Comparison of ENCODE assay signal across 25 mouse cellular contexts in the genomic region with DNA sequence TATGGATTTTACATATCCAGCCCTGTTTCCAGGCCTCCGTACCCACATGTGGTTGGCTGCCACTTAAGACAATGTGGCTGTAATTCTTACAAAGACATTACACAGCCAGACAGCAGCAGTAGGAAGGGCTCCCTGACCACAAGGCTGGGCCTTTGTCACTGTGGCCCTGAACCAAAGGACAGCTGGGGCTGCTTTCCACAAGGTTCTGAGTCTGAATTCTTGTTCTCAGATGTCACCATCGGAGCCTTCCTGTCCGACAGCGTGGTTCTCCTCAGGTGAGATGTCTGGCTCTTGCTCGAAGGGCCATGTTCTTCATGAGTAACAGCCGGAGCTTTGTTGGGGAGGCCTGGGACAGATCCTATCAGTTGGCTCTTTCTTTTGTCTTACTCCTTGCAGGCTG.
A peak's percentile ranks its signal among the peaks of the same experiment; 100 is the strongest.
DNase-seq lines count a peak whose midpoint lies in the region; ATAC-seq and TF ChIP-seq lines count a peak whose summit lies in the region.
"Had no signal": no experiment of that assay in that cellular context is flagged by ENCODE, and none has a peak within 500 bp of the region (broad histone marks: within the 10 kb centered on the region; RNA-seq: fewer than 3 reads in every experiment).

No protein-coding gene starts in this region.

- H3K27ac ChIP-seq in lung, embryonic 14.5 days (ENCODE audit: low read depth) = peak overlapping the region; percentile 67
- H3K27ac ChIP-seq in limb, embryonic 10.5 days = peak overlapping the region; percentile 58
- H3K27ac ChIP-seq in hindbrain, embryonic 13.5 days = no peak overlapping the region
- H3K27ac ChIP-seq: embryonic facial prominence, embryonic 12.5 days; heart, adult 2 months; heart, embryonic 13.5 days; hindbrain, embryonic 12.5 days; macrophage had no signal

- H3K27me3 ChIP-seq in lung, embryonic 14.5 days (ENCODE audit: insufficient read depth, low read length) = no peaks in the 10 kb centered on the region
- H3K27me3 ChIP-seq in limb, embryonic 10.5 days (ENCODE audit: low read depth, poor library complexity, severe bottlenecking) = no peaks in the 10 kb centered on the region
- H3K27me3 ChIP-seq in hindbrain, embryonic 13.5 days = no peaks in the 10 kb centered on the region
- H3K27me3 ChIP-seq: embryonic facial prominence, embryonic 12.5 days; heart, embryonic 13.5 days; hindbrain, embryonic 12.5 days had no signal

- WGBS in lung, embryonic 14.5 days = 79% methylated on average over 6 of the region's 6 CpGs
- WGBS in limb, embryonic 10.5 days = 90% methylated on average over 6 of the region's 6 CpGs
- 77% methylated on average over 6 of the region's 6 CpGs for WGBS in hindbrain, embryonic 13.5 days

- H3K4me2 ChIP-seq in lung, embryonic 14.5 days = no peak overlapping the region
- no peak overlapping the region for H3K4me2 ChIP-seq in hindbrain, embryonic 13.5 days
- H3K4me2 ChIP-seq: embryonic facial prominence, embryonic 12.5 days; heart, embryonic 13.5 days; hindbrain, embryonic 12.5 days had no signal

- H3K4me1 ChIP-seq in lung, embryonic 14.5 days (ENCODE audit: insufficient read depth) = peaks cover 32% of the 10 kb centered on the region
- H3K4me1 ChIP-seq in limb, embryonic 10.5 days = peaks cover 40% of the 10 kb centered on the region
- H3K4me1 ChIP-seq in hindbrain, embryonic 13.5 days (replicated peaks) = peaks cover 14% of the 10 kb centered on the region

- H3K36me3 ChIP-seq in lung, embryonic 14.5 days (ENCODE audit: insufficient read depth) = peaks cover 12% of the 10 kb centered on the region; the same call in 1 of the 2 replicates
- H3K36me3 ChIP-seq in limb, embryonic 10.5 days = peaks cover 17% of the 10 kb centered on the region
- H3K36me3 ChIP-seq in hindbrain, embryonic 13.5 days = no peaks in the 10 kb centered on the region
- H3K36me3 ChIP-seq: hindbrain, embryonic 12.5 days had no signal

- no peak for TF ChIP-seq CTCF in lung, embryonic 14.5 days (IDR thresholded peaks at IDR 0.05; ENCODE audit: low read depth)

- DNase-seq in adrenal gland, adult (ENCODE audit: inconsistent age in 2 of 2, low spot score in 1 of 2) = peak; percentile 55 to 76
- no peak for DNase-seq in adrenal gland, adult 18-20 months (ENCODE audit: low spot score in 2 of 2)
- DNase-seq in lung, embryonic 14.5 days = peak; percentile 37
- DNase-seq in lung, postnatal 36 days = no peak
- peak; percentile 39 for DNase-seq in adrenal gland, postnatal 25 days
- DNase-seq in limb, embryonic 10.5 days (ENCODE audit: low spot score) = no peak
- DNase-seq: cerebellum, adult 11 months; cerebellum, adult 9-11 months; gastrocnemius, postnatal 14 days; heart, adult 2 months; kidney, adult 11 months; kidney, postnatal 10 days; left cerebral cortex, postnatal 4 days; liver; liver, postnatal 0 days; right cerebral cortex, adult 18-20 months; right cerebral cortex, postnatal 4 days; thymus, adult 18-20 months; thymus, postnatal 36 days had no signal

- no peaks in the 10 kb centered on the region for H3K9me3 ChIP-seq in lung, embryonic 14.5 days (ENCODE audit: low read depth, low read length)
- no peaks in the 10 kb centered on the region for H3K9me3 ChIP-seq in limb, embryonic 10.5 days (replicated peaks)
- no peaks in the 10 kb centered on the region for H3K9me3 ChIP-seq in hindbrain, embryonic 13.5 days
- H3K9me3 ChIP-seq: embryonic facial prominence, embryonic 12.5 days; heart, embryonic 13.5 days; hindbrain, embryonic 12.5 days had no signal

- H3K4me3 ChIP-seq in lung, embryonic 14.5 days (ENCODE audit: low read depth, low read length) = no peak overlapping the region
- H3K4me3 ChIP-seq in limb, embryonic 10.5 days = no peak overlapping the region
- H3K4me3 ChIP-seq in hindbrain, embryonic 13.5 days = no peak overlapping the region
- H3K4me3 ChIP-seq: embryonic facial prominence, embryonic 12.5 days; heart, adult 2 months; heart, embryonic 13.5 days; hindbrain, embryonic 12.5 days had no signal

- ATAC-seq in lung, embryonic 14.5 days (ENCODE audit: insufficient read depth) = no peak
- no peak for ATAC-seq in hindbrain, embryonic 13.5 days (ENCODE audit: low FRiP score)
- ATAC-seq: forebrain, embryonic 16.5 days; liver, postnatal 0 days had no signal

- H3K9ac ChIP-seq in lung, embryonic 14.5 days = no peak overlapping the region
- no peak overlapping the region for H3K9ac ChIP-seq in hindbrain, embryonic 13.5 days
- H3K9ac ChIP-seq: embryonic facial prominence, embryonic 12.5 days; heart, embryonic 13.5 days; hindbrain, embryonic 12.5 days; liver, postnatal 0 days had no signal

Comparison
In these comparisons a context has a peak if more than half of its experiments do, and no peak if none do; other contexts are left out.
1. DNase-seq: peak in adrenal gland, adult (2 of 2), lung, embryonic 14.5 days (single experiment) and adrenal gland, postnatal 25 days (single experiment); none in adrenal gland, adult 18-20 months (0 of 2), lung, postnatal 36 days (single experiment) and limb, embryonic 10.5 days (single experiment).